Mouse (Mus musculus): ENCODE measurements around the gene Fastk.

- TF ChIP-seq CTCF (IDR thresholded peaks at IDR 0.05), result peak; percentile 3; the same call in 1 of the 2 replicates
- no peak for TF ChIP-seq EP300 (IDR thresholded peaks at IDR 0.05)
These were observed 29.1 kb upstream of the Fastk start for GRCm38 (mm10) chr5:24474025-24474722.
